Mouse (Mus musculus): ENCODE measurements around the gene Fut7.

GRCm38 (mm10) chr2:25457022-25457896 is 34.2 kb downstream of the Fut7 start:
- TF ChIP-seq MYOG (IDR thresholded peaks at IDR 0.05; ENCODE audit: control insufficient read depth, extremely low read depth, insufficient read length) (no peak), CTCF (IDR thresholded peaks at IDR 0.05; ENCODE audit: control insufficient read depth, insufficient read depth, insufficient read length) (no peak), MAX (IDR thresholded peaks at IDR 0.05) (no peak)
